Mouse (Mus musculus) small intestine, adult 2 months (tissue): ENCODE results near the gene Dnttip2.

Experiments used
- CTCF ChIP-seq: fragments of 200-500 bp; IDR thresholded peaks from 2 replicates; pipeline ENCODE4 v1.5.1; 2012; ENCODE audit warnings: low read depth, mild to moderate bottlenecking, control low read depth, inconsistent platforms, low read length, moderate library complexity, mixed read lengths; ENCODE audit not compliant: insufficient replicate concordance, insufficient read length; ENCODE audit errors: extremely low read depth
- POLR2A ChIP-seq: fragments of 200-500 bp; IDR thresholded peaks from 2 replicates; pipeline ENCODE4 v1.6.1; 2012; ENCODE audit warnings: low read depth, mild to moderate bottlenecking, control low read depth, inconsistent platforms, low read length, moderate library complexity

DNA sequence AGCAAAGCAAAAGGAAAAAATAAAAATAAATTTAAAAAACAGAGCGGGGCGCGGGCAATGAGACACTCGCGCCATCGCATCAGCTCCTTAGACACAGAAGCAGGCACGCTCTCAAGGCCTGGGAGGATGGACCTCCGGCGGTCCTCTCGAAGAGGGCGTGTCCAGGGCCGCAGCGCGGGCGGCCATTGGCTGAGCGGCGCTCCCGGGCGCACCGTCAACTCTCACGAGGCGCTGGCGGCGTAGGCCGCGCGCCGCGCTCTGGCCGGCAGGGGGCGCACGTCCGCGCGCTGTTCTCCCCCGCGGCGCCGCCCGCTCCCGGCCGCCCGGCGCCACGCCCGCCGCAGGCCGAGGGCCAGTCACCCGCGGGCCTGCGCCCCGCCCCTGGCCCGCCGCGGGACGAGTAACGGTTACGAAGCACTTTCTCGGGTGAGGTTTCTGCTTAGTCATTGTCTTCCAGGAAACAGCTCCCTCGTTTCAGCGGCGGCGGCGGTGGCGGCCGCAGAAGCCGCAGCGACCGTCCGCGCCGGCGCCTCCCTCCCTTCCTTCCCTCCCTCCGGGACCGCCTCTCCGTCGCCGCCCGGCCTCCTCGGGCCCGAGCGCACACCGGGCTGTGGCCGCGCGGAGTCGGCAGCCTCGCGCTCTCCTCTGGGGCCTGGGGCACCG, 28.8 kb upstream of the Dnttip2 start, which contains the start of gene Gclm:
- TF ChIP-seq CTCF: peak; percentile 77
- peak; percentile 41; the same call in 1 of the 2 replicates for TF ChIP-seq POLR2A
